Mouse (Mus musculus): ENCODE results near the gene Fpr1. TPM values are rescaled to one million over a fixed set of nuclear protein-coding genes. Genes with fewer than 3 reads are reported as not detected.

The Fpr1 gene
- polyA plus RNA-seq, 1 experiment from 2014 or later, result 0.28 TPM

DNA sequence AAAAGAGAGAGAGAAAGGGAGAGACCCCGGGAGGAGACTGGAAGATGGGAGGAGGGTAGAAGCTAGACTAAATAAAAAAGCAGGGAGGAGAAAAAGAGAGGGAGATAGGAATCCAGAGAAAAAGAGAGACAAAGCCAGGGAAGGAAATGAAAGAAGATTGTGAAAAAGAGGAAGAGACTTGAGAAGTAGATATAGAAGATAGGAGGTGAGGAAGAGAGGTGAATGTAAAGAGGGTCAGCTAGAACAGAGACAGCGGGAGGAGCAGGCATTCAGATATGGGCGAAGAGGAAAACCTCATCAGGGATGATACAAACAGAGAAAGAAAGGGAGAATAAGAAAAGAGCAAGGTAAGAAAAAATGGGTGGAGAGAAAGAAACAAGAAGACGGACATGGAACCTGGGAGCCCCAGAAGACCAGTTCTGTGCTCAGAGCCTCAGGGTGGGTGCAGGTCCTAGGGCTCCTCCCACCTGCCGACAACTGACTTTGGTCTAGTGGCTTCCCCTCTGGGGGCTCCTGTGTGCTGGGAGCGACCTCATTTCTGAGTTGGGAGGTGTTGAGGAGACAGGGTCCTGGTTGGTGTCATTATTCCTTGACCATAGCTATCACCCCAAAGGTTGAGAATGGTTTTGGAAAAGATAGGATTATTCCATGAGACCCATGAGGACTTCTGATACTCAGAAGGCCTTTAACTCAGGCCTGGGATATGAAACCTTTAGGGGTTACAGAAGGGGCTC, 54.5 kb downstream of the Fpr1 start:
- Histone ChIP-seq H3K9ac (peak overlapping the region; percentile 74), H3K27me3 (replicated peaks) (no peaks in the 10 kb centered on the region), H3K27ac (peak overlapping the region; percentile 98), H3K9me3 (no peaks in the 10 kb centered on the region), H3K4me3 (replicated peaks) (peak overlapping the region; percentile 72), H3K36me3 (peaks cover 4% of the 10 kb centered on the region; the same call in 1 of the 2 replicates), H3K4me2 (replicated peaks) (peak overlapping the region; percentile 81), H3K4me1 (replicated peaks) (peaks cover 14% of the 10 kb centered on the region)
- WGBS, result 6% methylated on average over 6 of the region's 6 CpGs
- no peak for ATAC-seq

DNA sequence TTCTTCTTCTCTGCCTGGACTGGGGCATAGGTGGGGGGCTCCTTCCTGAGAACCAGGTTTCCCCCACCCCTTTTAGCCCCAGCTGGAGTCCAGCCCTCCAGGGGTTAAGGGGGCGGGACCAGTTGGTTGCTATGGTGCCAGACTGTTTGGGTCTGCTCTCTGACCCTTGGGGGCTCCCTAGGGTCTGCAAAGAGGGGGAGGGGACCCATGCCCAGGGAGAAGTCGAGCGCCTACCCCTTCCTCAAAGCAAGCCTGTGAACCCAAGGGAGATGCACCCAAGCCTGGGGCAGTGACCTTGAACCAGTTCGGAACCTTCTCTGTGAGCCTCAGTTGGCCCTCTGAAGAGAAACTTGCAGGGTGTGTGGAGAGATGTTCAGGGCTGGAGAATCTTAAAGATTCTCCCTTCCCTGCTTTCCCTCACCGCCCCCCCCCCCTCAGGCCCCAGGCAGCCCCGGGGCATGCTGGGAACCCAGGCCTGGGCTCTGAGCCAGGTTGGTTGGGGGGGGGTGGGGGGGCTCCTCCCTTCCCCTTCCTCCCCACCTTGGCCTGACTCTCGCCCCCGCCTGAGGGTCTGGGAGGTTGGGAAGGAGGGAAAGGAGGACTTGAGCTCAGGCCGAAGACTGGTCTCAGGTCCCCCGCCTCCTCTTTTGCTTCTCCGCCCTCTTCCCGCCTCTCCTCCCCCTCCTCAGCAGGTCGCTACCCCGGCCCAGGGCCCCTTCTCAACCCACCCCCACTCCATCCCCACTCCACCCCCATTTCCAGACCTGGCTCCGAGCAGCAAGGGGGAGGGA, 55.4 kb downstream of the Fpr1 start:
- H3K27ac ChIP-seq, result peak overlapping the region; percentile 98
- peak overlapping the region; percentile 81 for H3K4me2 ChIP-seq (replicated peaks)
- peak; percentile 57 for ATAC-seq
- peak overlapping the region; percentile 74 for H3K9ac ChIP-seq
- WGBS, result 0% methylated on average over 6 of the region's 15 CpGs
- peak overlapping the region; percentile 72 for H3K4me3 ChIP-seq (replicated peaks)
- no peaks in the 10 kb centered on the region for H3K27me3 ChIP-seq (replicated peaks)
- peaks cover 13% of the 10 kb centered on the region for H3K4me1 ChIP-seq (replicated peaks)
- peaks cover 4% of the 10 kb centered on the region; the same call in 1 of the 2 replicates for H3K36me3 ChIP-seq
- H3K9me3 ChIP-seq, result no peaks in the 10 kb centered on the region

DNA sequence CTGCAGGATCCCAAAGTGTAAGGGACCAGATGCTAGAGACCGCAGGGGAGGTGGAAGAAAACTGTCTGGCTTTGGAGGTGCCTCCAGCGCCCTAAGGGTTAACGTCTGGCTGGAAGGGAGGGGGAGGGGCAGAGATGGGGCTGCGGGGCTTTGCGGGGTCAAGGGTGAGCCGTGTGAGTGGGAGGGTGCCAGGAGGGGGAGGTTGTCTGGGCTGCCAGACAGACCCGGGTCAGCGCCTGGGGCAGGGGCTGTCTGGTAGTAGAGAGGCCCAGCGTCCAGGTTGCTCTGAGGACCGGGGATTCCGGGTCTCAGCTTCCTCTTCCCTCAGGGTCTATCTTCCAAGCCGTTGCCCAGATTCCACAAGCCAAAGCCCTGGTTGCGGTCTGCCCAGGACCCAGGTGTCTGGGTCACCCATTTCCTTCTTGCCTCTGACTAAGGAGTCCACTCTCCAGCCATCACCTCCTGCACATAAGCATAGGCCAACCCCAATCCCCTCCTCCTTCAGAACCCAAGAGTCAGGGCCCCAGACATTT, 56.0 kb downstream of the Fpr1 start:
- peak overlapping the region; percentile 72 for H3K4me3 ChIP-seq (replicated peaks)
- H3K9ac ChIP-seq, result peak overlapping the region; percentile 74
- peaks cover 13% of the 10 kb centered on the region for H3K4me1 ChIP-seq (replicated peaks)
- ATAC-seq, result peak; percentile 36
- 0% methylated on average over 13 of the region's 13 CpGs for WGBS
- no peaks in the 10 kb centered on the region for H3K27me3 ChIP-seq (replicated peaks)
- H3K27ac ChIP-seq, result peak overlapping the region; percentile 98
- H3K4me2 ChIP-seq (replicated peaks), result peak overlapping the region; percentile 81
- H3K9me3 ChIP-seq, result no peaks in the 10 kb centered on the region
- H3K36me3 ChIP-seq, result peaks cover 4% of the 10 kb centered on the region; the same call in 1 of the 2 replicates

DNA sequence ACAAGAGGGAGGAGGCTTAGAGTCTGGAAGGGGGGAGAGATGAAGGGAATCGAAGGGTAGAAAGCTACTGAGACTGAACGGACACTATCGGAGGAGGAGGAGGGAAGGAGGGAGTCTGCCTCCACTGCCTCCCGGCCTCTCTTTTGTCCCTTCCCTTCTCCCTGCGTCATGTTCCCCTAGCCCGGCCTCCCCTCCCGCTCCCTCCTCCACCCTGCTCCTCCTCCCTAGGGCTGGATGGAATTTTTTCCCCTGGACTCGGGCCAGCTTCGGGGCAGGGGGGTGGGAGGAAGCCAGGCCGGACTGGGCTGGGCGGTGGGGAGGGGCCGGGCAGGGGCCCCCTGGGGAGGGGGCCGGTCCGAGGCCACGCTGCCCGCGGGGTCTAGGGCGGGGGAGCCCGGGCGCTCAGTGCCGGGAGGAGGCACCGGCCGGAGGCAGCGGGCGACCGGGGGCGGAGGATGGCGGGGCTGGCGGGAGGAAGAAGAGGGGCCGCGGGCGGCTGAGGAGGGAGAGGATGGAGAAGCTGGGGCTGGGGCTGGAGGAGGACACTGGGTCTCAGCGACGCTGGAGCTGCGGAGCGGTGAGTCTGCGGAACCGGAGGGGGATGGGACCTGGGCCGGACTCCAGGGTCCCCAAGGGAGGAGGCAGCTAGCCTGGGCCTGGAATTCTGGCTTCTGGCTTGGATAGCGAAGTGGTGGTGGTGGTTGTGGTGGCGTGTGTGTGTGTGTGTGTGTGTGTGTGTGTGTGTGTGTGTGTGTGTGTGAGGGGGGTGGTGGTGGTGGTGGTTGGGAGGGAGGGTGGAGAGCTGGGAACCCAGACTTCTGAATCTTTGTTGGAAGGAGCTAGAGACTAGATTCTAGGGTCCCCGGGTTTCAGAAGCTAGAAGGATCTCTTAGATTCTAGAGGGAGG, 56.7 kb downstream of the Fpr1 start, which contains the start of gene Spaca6:
Spaca6 (plus strand) TSS at position 408 of the 907 bp plus-strand sequence.
- no peaks in the 10 kb centered on the region for H3K9me3 ChIP-seq
- H3K4me1 ChIP-seq (replicated peaks), result peaks cover 13% of the 10 kb centered on the region
- no peaks in the 10 kb centered on the region for H3K27me3 ChIP-seq (replicated peaks)
- peaks cover under 1% of the 10 kb centered on the region; the same call in 1 of the 2 replicates for H3K36me3 ChIP-seq
- peak within 1 kb of the TSS; percentile 72 for H3K4me3 ChIP-seq (replicated peaks)
- H3K27ac ChIP-seq, result peak within 1 kb of the TSS; percentile 98
- under 1% methylated on average over 35 of the region's 42 CpGs for WGBS
- peak within 1 kb of the TSS; percentile 81 for H3K4me2 ChIP-seq (replicated peaks)
- peak within 1 kb of the TSS; percentile 74 for H3K9ac ChIP-seq
- peak; percentile 88 for ATAC-seq

MicroRNA genes within 50 kb of the gene (microRNA counts, 519-probe panel; counts per million panel counts)
- microRNA mmu-let-7e (4,413 counts per million, percentile 97 among the panel's probes with 10 or more counts), microRNA mmu-miR-125a-3p (2,977 counts per million, percentile 76 among the panel's probes with 10 or more counts), microRNA mmu-miR-125a-5p (4,614 counts per million, percentile 98 among the panel's probes with 10 or more counts), microRNA mmu-miR-99b (3,782 counts per million, percentile 92 among the panel's probes with 10 or more counts)

Other genes with a start within 250 kb of the Fpr1 start
- gene Vmn2r90, start 180.2 kb downstream of the Fpr1 start, polyA plus RNA-seq (2015; fragmentation: Nextera tagmentation; extraction: Ambion mirVana), result not detected in 2 replicates
- 18.7 and 23.7 TPM in 2 replicates for gene Spaca6, start 56.8 kb downstream of the Fpr1 start, polyA plus RNA-seq (2015; fragmentation: Nextera tagmentation; extraction: Ambion mirVana)
- 0.57 and 0.83 TPM in 2 replicates for gene Has1, start 28.7 kb downstream of the Fpr1 start, polyA plus RNA-seq (2015; fragmentation: Nextera tagmentation; extraction: Ambion mirVana)
- gene Fpr2, start 3.9 kb upstream of the Fpr1 start, polyA plus RNA-seq (2015; fragmentation: Nextera tagmentation; extraction: Ambion mirVana), result 0.33 and 0.53 TPM in 2 replicates
- gene Fpr3, start 3.9 kb upstream of the Fpr1 start, polyA plus RNA-seq (2015; fragmentation: Nextera tagmentation; extraction: Ambion mirVana), result not detected in 2 replicates
- not detected in 2 replicates for gene Fpr-rs4, start 137.8 kb upstream of the Fpr1 start, polyA plus RNA-seq (2015; fragmentation: Nextera tagmentation; extraction: Ambion mirVana)
- gene Vmn2r124, start 165.5 kb upstream of the Fpr1 start, polyA plus RNA-seq (2015; fragmentation: Nextera tagmentation; extraction: Ambion mirVana), result not detected in 2 replicates
- not detected in 2 replicates for gene Vmn2r91, start 201.1 kb upstream of the Fpr1 start, polyA plus RNA-seq (2015; fragmentation: Nextera tagmentation; extraction: Ambion mirVana)